Mouse (Mus musculus): ENCODE data around the gene Kcnc4.

The Kcnc4 gene

DNA sequence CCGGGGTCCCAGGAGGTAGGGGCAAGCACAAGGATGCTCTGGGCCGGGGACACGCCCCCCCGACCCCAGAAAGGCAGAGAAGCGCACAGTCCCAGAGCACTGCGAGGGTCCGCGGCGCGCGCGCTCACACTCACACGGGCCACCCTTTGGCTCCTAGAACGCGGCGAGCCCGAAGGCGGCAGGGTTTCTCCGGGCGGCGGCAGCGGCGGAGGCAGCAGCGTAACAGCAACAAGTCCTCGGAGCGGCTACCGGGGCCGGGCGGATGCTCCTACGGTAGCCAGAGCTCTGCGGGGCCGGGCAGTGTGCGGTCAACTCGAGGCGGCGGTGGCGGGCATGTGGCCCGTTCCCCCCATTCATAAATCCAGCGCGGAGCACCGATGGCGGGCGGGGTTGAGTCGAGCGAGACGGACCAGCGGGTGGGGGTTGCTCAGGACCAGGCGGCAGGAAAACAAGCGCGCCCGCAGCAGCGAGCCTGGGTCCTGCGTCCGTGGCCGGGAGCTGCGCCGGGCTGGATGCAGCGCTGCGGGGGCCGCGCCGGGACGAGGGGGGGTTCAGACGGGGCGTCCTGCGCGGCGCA is at the start of gene Kcnc4:
Kcnc4 (minus strand) TSS at position 357 of the 577 bp plus-strand sequence.
- no peak for DNase-seq

DNA sequence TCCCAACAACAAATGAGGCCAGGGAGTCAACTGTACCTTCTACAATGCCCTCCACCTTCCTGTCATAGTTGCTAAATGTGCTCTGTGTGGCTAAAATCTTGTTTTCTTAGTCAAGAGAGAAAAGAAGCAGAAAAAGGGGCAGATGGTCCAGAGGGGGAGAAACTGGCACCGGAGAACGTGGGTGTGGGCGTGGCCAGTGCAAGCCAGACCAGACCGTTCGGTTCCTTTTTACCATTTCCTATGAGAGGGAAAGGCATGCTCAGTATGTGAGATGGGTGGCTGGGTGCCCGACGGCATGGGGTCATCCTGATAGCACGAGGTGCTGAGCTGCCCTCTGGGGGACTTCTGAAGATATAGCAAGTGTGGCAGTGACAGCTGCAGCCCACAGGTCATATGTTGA is 49.3 kb upstream of the Kcnc4 start:
- no peak for DNase-seq

DNA sequence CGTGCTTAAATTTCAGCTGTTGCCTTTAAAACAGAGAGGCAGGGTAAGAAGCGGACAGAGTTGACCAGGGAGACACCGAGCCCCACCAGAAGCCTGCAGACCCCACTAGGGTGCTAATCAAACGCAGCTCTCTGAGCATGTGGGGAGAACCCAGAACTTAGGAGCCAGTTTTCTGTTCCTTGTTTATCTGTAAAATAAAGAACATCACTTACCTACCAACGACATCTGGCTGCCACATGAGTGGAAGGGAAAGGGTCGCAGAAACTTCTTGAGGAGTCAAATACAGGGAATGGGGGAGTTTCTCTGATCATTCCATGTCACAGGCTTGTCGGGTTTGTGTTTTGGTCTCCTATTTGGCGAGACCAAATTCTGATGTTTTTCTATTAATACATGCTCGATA is 48.6 kb upstream of the Kcnc4 start:
- DNase-seq: no peak

DNA sequence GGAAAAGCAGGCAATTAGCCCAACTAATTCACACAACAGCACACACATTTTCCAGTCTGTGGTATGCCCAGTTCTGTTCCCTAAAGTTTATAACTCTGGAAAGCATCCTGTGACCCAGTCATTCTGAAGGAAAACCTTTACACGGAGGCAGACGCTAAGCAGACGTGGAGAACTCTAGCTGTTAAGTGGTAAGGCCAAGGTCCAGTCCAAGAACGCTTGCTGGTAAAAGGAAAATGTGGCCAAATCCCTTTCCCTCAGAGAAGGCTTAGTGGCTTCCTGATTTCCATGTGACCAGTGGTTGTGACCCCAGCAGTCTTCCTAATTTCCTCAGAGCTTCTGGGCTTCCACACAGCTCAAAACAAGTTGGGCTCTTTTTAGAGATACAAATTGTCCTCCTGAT is 47.2 kb upstream of the Kcnc4 start:
- no peak for DNase-seq

DNA sequence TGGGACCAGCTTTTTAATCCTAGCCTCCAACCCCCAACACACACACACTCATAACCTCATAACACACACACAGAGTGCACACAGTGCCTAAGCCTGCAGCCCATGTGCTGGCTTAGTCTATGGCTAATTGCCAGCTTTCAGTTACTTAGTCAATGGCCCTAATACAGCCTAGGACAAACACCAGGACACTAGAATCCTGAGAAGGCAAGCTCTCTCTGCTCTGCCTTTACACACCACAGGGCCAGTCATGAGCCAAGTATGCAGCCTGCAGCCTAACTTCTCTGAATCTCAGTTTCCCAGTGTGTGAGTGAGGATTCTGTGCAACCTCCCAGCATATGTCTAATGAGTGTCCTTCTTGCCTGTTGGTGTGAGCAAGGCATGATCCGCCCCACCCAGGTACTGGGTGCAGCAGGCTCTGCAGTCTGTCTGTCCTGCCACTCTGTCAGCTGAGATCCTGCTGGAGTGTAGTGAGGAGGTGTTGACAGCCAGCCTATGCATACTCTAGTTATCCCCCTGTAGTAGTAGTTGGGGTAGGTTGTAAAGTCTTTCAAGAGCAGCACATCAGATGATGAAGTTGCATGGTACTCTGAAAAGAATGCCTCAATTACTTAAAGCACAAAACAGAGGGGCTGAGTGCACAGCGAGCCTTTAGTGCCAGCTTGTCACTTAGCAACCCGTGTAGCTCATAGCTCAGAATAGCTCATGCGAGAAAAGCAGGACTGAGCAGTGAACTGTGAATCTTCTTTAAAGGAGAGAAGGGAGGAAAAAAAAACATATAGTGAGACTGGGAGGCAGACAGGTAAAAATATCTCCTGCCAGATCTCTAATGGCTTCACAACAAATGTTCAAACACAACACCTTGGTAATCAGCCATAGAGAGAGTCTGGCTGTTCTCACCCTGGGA is 46.4 kb upstream of the Kcnc4 start:
- DNase-seq: no peak

DNA sequence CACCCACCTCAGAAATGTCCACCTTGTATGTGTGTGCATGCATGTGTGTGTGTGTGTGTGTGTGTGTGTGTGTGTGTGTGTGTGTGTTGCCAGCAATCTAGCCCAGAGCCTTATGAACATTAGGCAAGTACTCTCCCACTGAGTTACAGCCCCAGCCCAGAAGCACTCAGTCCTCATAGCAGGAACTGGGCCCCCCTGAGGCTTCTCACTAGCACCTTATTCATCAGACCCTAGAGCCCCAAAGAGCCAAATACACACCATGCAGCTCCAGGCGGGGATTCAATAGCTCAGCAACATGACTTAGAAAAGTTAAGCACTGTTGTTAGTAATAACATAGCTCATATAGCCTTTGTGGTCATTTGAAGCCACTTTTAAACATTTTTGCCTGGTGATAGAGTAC is 45.2 kb upstream of the Kcnc4 start:
- no peak for DNase-seq

DNA sequence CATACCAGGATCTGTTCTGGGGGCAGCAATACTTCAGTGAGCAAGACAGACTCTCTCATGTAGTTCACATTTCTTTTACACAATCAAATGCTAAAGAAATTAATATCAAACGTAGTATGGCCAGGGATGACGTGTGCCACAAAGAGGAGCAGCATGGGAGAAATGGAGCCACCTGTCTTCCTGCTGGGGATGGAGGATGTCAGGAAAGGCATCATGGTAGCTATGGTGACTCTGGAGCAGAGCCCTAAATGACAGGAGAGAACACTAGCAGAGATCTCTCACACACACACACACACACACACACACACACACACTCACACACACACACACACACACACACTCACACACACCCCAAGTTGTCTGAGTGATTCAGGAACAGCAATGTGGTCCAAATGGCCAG is 44.4 kb upstream of the Kcnc4 start:
- no peak for DNase-seq

DNA sequence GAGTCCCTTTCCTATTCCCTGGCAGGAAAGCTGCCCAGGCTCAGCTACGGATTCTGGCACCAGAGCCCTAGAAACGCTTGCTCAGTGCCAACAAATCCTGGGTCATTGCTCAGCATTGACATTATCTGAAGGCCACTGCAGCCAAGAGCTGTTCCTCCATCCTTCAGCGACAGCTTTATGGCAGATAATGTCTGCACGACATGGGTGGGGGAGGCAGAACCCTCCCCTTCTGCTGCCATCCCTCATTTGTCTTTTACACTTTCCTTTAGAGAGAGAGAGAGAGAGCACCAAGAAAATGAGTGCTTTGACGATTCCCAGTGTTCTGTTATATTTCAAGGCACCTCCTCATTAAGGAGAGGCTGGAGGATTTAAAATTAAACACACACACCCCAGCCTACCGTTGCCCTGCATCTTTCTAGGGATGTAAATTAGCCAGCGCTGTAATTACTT is 42.4 kb upstream of the Kcnc4 start:
- no peak for DNase-seq

DNA sequence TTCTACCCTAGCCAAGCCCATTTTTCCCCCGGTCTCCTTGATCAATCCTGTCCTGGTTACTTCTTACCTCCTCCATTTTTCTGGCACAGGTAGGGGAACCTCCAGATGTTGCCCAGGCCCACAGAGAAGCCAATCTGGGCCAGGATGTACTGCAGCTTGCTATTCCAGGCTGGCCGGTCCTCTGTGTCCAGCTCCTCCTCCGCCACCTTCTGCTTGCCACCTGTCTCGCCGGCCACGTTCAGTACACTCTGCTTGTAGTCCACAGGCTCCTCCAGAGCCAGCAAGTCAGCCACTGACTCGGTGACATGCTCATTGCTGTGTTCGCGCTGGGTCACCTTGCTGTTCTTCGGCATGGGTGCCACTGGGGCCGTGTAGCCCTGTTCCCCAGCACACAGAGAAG is 40.9 kb upstream of the Kcnc4 start:
- DNase-seq: no peak

DNA sequence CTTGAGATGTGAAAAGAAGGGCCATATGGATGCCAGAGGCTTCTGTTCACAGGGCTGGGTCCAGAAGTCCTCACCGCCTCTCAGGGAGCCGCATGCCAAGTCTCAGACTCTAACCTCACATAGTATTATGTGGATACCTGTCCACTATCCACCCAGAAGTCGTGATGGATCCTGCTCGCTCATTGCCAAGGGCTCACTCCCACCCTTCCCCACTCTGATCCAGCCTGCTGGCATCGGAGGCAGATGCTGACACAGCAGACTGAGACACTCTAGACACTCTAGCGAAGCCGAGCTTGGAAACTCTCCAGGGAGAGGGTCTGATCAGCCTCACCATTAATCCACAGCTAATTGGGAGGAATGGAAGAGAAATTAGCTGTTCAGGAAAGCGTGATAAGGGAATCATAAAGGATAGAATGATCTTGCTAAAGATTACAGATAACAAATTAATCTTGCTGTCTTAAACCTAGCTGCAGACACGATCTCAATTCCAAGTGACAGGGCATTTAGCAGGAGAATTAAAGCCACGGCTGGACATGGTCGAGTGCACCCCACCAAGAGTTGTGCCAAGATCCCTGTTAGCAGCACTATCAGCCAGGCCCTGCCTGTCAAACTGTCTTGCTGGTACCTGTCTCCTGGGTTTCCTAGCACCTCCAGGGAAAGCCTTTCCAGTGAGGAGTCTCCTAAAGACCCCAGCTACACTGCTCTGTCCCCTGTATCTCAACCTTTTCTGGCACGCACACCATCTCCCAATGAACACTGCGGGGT is 36.9 kb upstream of the Kcnc4 start:
- no peak for DNase-seq

DNA sequence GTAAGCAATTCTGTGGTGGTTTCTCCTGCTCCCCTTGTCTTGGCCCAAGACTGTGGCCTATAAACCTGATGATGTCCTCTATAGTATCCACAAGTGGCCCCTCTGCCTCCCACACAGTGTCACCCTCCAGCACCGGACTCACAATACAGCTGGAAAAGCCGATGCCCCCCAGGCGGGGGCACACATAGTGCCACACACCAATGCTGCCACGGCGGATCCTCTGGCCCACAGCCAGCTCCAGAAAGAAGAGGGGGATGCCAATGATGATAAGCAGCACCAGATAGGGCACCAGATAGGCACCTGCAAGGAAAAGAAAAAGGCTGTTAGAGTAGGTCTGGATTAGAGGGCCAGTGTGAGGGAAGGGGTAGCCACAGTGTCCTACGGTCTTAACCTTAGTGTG is 36.2 kb upstream of the Kcnc4 start:
- no peak for DNase-seq

DNA sequence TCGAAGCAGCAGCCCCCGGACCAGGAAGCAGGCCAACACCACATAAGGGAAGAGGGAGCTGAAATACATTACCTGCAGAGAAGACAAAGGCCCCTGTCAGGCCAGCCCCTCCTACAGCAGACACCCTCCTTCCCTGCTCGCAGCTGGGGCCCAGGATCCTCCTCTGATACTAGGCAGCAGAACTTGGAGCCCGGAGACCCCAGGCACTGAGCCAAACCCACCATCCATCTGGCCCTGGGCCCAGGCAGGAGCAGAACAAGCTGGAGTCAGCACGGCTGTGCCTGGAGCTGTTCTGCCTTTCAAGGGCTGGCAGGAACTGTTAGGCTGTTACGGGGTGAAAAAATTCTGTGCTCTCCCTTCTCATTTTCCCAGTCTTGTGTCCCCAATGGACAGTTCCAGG is 32.1 kb upstream of the Kcnc4 start:
- no peak for DNase-seq

DNA sequence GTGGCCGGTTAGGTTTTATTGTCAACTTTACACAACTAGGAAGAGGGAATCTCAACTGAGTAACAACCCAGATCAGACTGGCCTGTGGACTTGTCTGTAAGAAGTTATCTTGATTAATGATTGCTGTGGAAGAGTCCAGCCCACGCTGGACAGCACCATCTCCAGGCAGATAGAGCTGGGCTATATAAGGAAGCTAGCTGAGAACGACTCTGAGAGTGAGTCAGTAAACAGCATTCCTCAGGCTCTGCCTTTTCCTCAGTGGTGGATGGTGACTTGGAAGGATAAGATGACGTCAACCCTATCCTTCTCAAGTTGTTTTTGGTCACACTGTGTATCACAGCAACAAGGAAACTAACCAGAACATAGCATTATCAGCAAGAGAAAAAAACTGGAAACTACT is 29.3 kb upstream of the Kcnc4 start:
- DNase-seq: no peak

DNA sequence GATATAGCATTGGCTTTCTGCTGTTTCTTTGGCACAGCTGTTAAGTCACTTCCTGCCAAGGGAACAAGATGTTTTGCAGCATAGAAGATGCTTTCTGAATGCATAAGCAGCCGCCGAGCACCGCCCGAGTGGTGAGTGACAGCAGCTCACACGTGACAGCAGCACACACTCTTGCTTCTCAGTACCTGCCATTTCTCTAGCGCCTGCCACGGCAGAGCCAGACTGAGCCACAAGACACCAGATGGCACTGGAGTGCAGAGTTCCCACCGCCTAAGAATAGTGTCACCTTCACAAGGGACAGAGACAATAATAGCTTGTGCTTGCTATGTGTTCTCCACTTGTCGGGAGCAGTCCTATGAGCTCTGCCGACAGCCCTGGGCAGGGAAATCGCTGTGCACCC is 23.9 kb upstream of the Kcnc4 start:
- no peak for DNase-seq

DNA sequence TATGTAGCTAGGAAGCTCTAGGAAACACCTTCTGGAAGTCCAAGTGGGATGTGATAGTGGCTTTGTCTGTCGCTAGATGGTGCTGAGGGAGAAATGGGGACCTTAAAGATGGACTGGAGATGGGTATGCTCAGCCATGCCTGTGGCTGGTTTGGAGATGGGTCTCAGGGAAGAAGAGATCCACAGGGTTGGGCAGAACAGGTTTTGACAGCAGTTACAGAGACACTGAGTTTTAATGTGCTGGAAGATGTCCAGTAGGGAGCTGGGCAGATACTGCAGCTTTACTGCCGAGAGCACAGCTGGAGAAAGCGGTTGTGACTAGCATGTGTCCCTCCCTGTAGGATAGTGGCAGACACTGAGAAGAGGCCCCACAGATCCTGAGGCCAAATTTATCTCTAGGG is 21.3 kb upstream of the Kcnc4 start:
- DNase-seq: no peak

DNA sequence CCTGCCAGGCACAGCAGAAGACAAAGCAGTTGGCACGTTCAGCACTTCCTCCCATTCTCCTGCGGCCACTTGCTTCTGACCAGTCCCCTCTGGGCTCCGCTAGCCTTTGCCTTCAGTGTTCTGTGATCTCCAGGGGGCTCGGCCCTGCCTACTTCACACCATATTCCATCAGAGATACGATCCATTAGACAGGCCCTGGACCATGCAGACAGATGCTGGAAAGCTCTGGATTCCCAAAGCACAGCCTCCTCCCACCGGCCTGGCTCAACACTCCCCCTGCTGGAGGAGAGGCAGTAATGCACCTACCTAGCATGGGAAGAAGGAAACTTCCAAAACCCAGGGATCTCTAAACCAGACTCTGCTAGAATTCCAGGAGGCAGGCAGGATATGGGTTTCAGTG is 12.8 kb upstream of the Kcnc4 start:
- DNase-seq: peak in 1 of 2 experiments; percentile 7

DNA sequence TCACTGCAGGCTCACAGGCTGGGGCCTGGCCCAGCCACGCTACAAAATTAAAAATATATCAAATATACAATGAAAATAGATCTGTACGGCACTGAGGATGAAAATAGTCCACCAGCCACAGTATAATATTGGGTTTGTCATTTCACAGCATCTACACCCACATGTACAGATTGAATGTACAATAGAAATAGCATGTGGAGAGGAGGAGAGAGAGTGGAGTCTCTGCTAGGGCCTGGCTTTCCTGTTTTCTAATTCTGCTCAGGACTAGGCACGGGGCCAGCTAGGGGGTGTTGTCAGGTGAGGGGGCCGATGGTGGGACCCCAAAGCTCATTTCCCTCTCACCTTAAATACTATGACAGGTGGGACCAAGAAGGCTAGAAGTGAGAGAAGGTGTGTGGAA is 9.7 kb upstream of the Kcnc4 start:
- DNase-seq: no peak

DNA sequence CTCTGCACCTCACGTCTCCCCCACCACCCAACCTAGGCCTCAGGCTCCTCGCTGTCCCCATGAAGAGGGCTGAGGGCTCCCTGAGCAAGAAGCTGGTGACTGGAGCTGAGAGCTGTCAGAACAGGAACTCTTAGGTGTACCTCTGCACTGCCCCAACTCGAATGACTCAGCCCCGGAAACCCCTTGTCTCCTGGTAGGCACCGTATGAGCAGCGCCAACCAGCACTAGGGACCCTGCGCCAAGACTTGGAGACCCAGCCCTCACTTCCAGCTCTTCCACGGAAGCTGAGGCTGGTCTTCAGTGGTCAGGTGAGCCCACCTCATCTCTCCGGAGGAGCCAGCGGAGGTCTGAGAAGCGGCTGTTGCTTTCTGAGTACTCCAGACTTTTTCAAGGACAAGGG is 8.8 kb upstream of the Kcnc4 start:
- DNase-seq: no peak

DNA sequence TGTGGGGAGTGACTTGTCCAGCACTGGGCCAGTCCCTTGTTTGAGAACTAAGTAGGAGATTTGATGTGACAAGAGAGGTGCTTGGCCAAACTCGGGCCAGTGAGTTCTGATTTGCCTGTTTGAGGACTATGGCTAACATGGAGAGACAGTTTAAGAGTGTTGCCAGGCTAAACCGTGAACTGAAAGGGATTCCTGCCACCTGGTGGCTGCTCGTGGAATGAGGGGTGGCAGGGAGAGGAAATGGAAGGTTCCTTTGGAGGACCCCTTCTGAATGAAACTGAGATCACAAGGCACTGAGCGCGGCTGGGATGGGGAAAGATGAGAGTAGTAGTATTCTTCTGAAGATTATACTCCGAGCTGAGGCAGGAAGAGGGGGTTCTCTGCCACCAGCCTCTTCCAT is 7.2 kb upstream of the Kcnc4 start:
- peak; percentile 57 to 69 for DNase-seq

DNA sequence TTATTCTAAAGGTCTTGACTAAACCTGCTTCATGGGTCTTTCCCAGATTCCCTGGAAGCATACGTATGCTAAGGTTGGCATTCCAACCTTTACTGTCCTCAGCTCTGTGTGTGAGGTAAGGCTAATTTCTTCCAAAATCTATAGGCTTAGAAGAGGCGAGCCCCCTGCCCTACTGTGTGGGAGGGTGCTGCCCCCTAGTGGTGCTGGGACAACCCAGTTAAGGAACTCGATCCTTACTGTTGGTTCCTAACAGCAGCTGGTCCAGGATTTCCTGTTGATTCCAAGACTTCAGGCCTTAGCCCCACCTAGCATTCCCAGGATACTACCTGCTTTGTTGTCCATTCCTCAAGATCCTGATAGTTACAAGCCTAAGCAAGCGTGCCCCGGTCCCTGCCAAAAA is 2.8 kb upstream of the Kcnc4 start:
- peak; percentile 45 to 55 for DNase-seq

DNA sequence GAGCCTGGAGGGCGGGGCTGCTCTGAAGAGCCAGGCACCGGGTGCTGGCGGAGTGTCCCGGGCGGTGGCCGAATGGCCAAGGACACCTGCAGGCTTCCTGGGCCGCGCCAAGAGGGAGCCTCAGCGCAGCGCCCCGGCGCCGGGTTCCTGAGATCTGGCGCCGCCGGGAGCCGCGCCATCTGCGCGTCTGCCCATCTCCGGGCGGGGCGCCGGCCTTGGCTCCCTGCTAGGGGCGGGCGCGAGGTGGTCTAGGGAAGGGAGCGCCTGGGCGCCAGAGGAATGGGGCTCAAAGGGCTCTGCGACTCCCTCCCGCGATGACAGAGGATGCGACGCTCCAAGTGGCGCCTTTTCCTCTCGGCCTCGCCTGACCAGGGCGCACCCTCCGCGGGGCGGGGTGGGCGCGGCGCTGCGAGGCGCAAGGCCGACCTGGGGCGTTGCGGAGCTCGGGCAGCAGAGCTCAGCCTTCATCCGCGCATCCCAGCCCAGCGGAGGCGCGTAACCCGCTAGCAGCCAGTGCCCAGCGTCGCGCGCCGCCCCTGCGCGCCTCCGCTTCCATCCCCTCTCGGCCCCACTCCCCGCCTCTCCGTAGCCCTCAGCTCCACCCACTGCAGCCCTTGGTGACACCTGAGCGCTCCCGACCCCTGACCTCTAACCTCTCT is 550 bp upstream of the Kcnc4 start:
- DNase-seq: no peak

DNA sequence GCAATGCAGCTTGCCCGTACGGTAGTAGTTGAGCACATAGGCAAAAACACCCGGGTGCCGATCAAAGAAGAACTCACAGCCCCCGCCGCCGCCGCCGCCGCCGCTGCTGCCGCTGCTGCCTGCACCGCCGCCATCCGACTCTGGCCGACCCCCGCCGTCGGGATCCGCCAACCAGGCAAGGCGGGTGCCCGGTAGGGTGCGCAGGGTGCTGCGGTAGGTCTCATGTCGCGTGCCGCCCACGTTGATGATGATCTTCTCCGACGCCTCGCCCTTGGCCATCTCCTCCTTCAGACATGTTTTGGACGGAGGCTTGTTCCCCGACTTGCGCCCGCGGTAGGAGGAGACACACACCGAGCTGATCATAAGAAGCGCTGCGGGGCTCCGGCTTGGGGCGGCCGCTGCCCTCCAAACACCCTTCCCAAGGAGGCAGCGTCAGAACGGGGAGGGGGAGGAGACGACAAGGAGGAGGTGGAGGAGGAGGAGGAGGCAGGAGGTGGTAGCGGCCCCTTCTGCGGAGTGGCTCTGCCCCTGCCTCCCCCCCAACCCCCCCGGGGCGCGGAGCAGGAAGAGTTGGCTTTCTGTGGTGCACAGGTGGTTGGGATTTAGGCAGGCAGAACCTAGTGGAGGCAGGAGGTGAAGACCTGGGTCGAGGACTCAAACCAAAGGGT is 690 bp downstream of the Kcnc4 start:
- peak; percentile 8 to 17 for DNase-seq

DNA sequence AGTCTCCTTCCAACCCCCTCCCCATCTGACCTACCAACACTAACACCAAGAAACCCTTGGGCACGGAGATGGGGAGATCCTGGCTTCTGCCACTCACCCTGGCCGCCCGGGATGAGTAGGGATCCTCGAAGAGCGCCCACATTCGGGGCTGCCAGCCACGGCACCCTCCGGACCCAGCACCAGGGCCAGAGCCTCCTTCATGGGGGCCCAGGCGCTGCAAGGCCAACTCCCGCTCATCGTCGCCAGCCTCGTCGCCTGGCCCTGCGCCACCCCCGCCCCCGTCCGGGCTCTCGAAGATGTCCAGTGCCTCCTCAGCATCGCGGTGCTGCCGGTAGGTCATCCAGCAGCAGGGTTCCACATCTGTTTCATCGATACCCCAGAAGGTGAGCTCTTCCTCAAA is 1.2 kb downstream of the Kcnc4 start:
- no peak for DNase-seq
